Mouse (Mus musculus) forebrain, embryonic 16.5 days (tissue): ENCODE results near the gene Nagpa. TPM values are rescaled to one million over a fixed set of nuclear protein-coding genes. Genes with fewer than 3 reads are reported as not detected.

Experiments
- ATAC-seq: fragments of 200-750 bp; cut with Nextera tagmentation; 2 replicates; pipeline ENCODE4 v1.8.0; 2017; ENCODE audit warnings: mild to moderate bottlenecking, moderate library complexity
- H3K27ac ChIP-seq: fragments of 300-500 bp; sonication (generic); 2 replicates; pipeline ENCODE4 v1.5.1; 2014; ENCODE audit warnings: low read length, control low read depth
- H3K27me3 ChIP-seq: fragments of 300-500 bp; sonication (generic); replicated peaks from 2 replicates; pipeline ENCODE4 v1.6.1; 2014; ENCODE audit warnings: low read length; ENCODE audit not compliant: control insufficient read depth, insufficient read depth
- H3K36me3 ChIP-seq: fragments of 300-500 bp; sonication (generic); 2 replicates; pipeline ENCODE4 v1.6.1; 2014; ENCODE audit not compliant: control insufficient read depth, insufficient read depth
- H3K4me1 ChIP-seq: fragments of 300-500 bp; sonication (generic); replicated peaks from 2 replicates; pipeline ENCODE4 v1.6.1; 2014; ENCODE audit warnings: low read length; ENCODE audit not compliant: control insufficient read depth, insufficient read depth
- H3K4me2 ChIP-seq: fragments of 300-500 bp; sonication (generic); 2 replicates; pipeline ENCODE4 v1.6.1; 2014; ENCODE audit warnings: mild to moderate bottlenecking, low read length, control low read depth
- H3K4me3 ChIP-seq: fragments of 300-500 bp; sonication (generic); replicated peaks from 2 replicates; pipeline ENCODE4 v1.5.1; 2014; ENCODE audit warnings: mild to moderate bottlenecking, low read length, control low read depth
- H3K9ac ChIP-seq: fragments of 300-500 bp; sonication (generic); replicated peaks from 2 replicates; pipeline ENCODE4 v1.6.1; 2014; ENCODE audit warnings: low read depth, low read length, control low read depth
- H3K9me3 ChIP-seq: fragments of 300-500 bp; sonication (generic); 2 replicates; pipeline ENCODE4 v1.6.1; 2016; ENCODE audit warnings: low read length; ENCODE audit not compliant: control insufficient read depth
- WGBS: fragments of 180-500 bp; shearing (Covaris S2); extraction: QIAGEN DNeasy Blood & Tissue Kit; methylation state at CpG from one replicate; pipeline ENCODE4 v1.1.7; 2014; 5-methylcytosine and 5-hydroxymethylcytosine counted together
- polyA plus RNA-seq: library from polyadenylated mRNA; unstranded; fragments of >200 nt; fragmentation: Nextera tagmentation; extraction: Ambion mirVana; gene quantifications from 2 replicates; pipeline ENCODE4 v1.2.1, GENCODE M21; 2015

The Nagpa gene
- polyA plus RNA-seq, 1 experiment from 2014 or later, result 13.6 TPM

- no peaks in the 10 kb centered on the region for H3K9me3 ChIP-seq
- no peaks in the 10 kb centered on the region for H3K4me1 ChIP-seq
- no peaks in the 10 kb centered on the region for H3K36me3 ChIP-seq
- no peak overlapping the region for H3K9ac ChIP-seq
- H3K27me3 ChIP-seq, result no peaks in the 10 kb centered on the region
- no peak overlapping the region for H3K4me2 ChIP-seq
- no peak for ATAC-seq
- 86% methylated on average over 18 of the region's 18 CpGs for WGBS
- H3K4me3 ChIP-seq, result no peak overlapping the region
- no peak overlapping the region for H3K27ac ChIP-seq
These were observed 20.4 kb downstream of the Nagpa start for GRCm38 (mm10) chr16:5183310-5183975.

GRCm38 (mm10) chr16:5172636-5173035 lies 31.2 kb downstream of the Nagpa start:
- Histone ChIP-seq H3K27me3 (no peaks in the 10 kb centered on the region), H3K4me1 (no peaks in the 10 kb centered on the region), H3K27ac (no peak overlapping the region), H3K9ac (no peak overlapping the region), H3K4me3 (no peak overlapping the region), H3K4me2 (no peak overlapping the region), H3K9me3 (no peaks in the 10 kb centered on the region), H3K36me3 (no peaks in the 10 kb centered on the region)
- ATAC-seq, result no peak
- WGBS, result 97% methylated on average over 6 of the region's 6 CpGs

- WGBS, result 70% methylated on average over 4 of the region's 5 CpGs
These were observed 35.0 kb downstream of the Nagpa start for GRCm38 (mm10) chr16:5168829-5169228.

GRCm38 (mm10) chr16:5168038-5168437 lies 35.8 kb downstream of the Nagpa start:
- no peak overlapping the region for H3K4me2 ChIP-seq
- no peak for ATAC-seq
- H3K9me3 ChIP-seq, result no peaks in the 10 kb centered on the region
- H3K4me1 ChIP-seq, result no peaks in the 10 kb centered on the region
- H3K27ac ChIP-seq, result no peak overlapping the region
- H3K4me3 ChIP-seq, result no peak overlapping the region
- WGBS, result 90% methylated on average over 2 of the region's 2 CpGs
- H3K27me3 ChIP-seq, result no peaks in the 10 kb centered on the region
- no peaks in the 10 kb centered on the region for H3K36me3 ChIP-seq
- no peak overlapping the region for H3K9ac ChIP-seq

More at GRCm38 (mm10) chr16:5168829-5169228, 35.0 kb downstream of the Nagpa start:
- H3K27me3 ChIP-seq, result no peaks in the 10 kb centered on the region
- H3K4me3 ChIP-seq, result no peak overlapping the region
- no peak for ATAC-seq
- H3K36me3 ChIP-seq, result no peaks in the 10 kb centered on the region
- H3K4me1 ChIP-seq, result no peaks in the 10 kb centered on the region
- H3K9me3 ChIP-seq, result no peaks in the 10 kb centered on the region
- no peak overlapping the region for H3K4me2 ChIP-seq
- no peak overlapping the region for H3K9ac ChIP-seq
- no peak overlapping the region for H3K27ac ChIP-seq

GRCm38 (mm10) chr16:5164327-5164726 lies 39.5 kb downstream of the Nagpa start:
- no peaks in the 10 kb centered on the region for H3K4me1 ChIP-seq
- no peak overlapping the region for H3K9ac ChIP-seq
- no peaks in the 10 kb centered on the region for H3K9me3 ChIP-seq
- 82% methylated on average over 6 of the region's 6 CpGs for WGBS
- H3K4me3 ChIP-seq, result no peak overlapping the region
- H3K4me2 ChIP-seq, result no peak overlapping the region
- no peaks in the 10 kb centered on the region for H3K27me3 ChIP-seq
- no peak overlapping the region for H3K27ac ChIP-seq
- H3K36me3 ChIP-seq, result no peaks in the 10 kb centered on the region
- no peak for ATAC-seq

GRCm38 (mm10) chr16:5159248-5159647 lies 44.6 kb downstream of the Nagpa start:
- 83% methylated on average over 8 of the region's 8 CpGs for WGBS
- H3K36me3 ChIP-seq, result no peaks in the 10 kb centered on the region
- no peaks in the 10 kb centered on the region for H3K9me3 ChIP-seq
- no peak overlapping the region for H3K9ac ChIP-seq
- no peaks in the 10 kb centered on the region for H3K27me3 ChIP-seq
- no peak overlapping the region for H3K4me2 ChIP-seq
- no peak overlapping the region for H3K27ac ChIP-seq
- ATAC-seq, result no peak
- H3K4me1 ChIP-seq, result no peaks in the 10 kb centered on the region
- no peak overlapping the region for H3K4me3 ChIP-seq

GRCm38 (mm10) chr16:5157113-5157512 lies 46.7 kb downstream of the Nagpa start:
- Histone ChIP-seq H3K9ac (no peak overlapping the region), H3K4me2 (no peak overlapping the region), H3K27me3 (no peaks in the 10 kb centered on the region), H3K4me3 (no peak overlapping the region), H3K36me3 (no peaks in the 10 kb centered on the region), H3K9me3 (no peaks in the 10 kb centered on the region), H3K27ac (no peak overlapping the region), H3K4me1 (no peaks in the 10 kb centered on the region)
- ATAC-seq, result no peak
- WGBS, result 89% methylated on average over 3 of the region's 3 CpGs

- H3K36me3 ChIP-seq, result no peaks in the 10 kb centered on the region
- H3K4me1 ChIP-seq, result no peaks in the 10 kb centered on the region
- no peaks in the 10 kb centered on the region for H3K9me3 ChIP-seq
- WGBS, result 61% methylated on average over 2 of the region's 2 CpGs
- no peak overlapping the region for H3K4me2 ChIP-seq
- no peak for ATAC-seq
- no peaks in the 10 kb centered on the region for H3K27me3 ChIP-seq
- no peak overlapping the region for H3K9ac ChIP-seq
- no peak overlapping the region for H3K27ac ChIP-seq
- no peak overlapping the region for H3K4me3 ChIP-seq
These were observed 47.3 kb downstream of the Nagpa start for GRCm38 (mm10) chr16:5156495-5156894.

GRCm38 (mm10) chr16:5155014-5155413 lies 48.8 kb downstream of the Nagpa start:
- no peaks in the 10 kb centered on the region for H3K9me3 ChIP-seq
- H3K4me3 ChIP-seq, result no peak overlapping the region
- no peaks in the 10 kb centered on the region for H3K4me1 ChIP-seq
- no peak for ATAC-seq
- H3K36me3 ChIP-seq, result no peaks in the 10 kb centered on the region
- no peak overlapping the region for H3K9ac ChIP-seq
- no peaks in the 10 kb centered on the region for H3K27me3 ChIP-seq
- no peak overlapping the region for H3K27ac ChIP-seq
- 67% methylated on average over 3 of the region's 3 CpGs for WGBS
- H3K4me2 ChIP-seq, result no peak overlapping the region
